Mouse (Mus musculus): ENCODE data around the gene Park7.
A peak's percentile ranks its signal among the peaks of the same experiment; 100 is the strongest.

Park7 gene

DNA sequence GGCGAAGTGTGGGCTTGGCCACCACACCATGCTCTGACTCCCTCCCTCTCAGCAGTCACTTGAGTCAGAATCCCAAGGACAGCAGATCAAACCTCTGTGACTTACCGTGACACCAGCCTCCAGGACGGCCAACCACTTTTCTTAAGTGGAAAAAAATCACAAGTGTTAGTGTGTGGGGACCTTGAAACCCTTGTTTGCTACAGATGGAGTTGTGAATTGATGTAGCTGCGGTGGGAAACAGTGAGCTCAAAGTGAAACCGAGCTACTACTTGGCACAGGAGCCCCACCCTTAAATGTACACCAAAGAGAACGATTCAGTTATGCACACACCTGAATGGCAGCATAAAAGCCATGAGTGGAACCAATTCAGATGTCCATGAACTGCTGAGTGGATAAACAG, 10.7 kb upstream of the Park7 start:
- TF ChIP-seq GATA4 (IDR thresholded peaks at IDR 0.05; ENCODE audit: insufficient replicate concordance, low read length) = no peak

- TF ChIP-seq GATA4 (IDR thresholded peaks at IDR 0.05; ENCODE audit: insufficient replicate concordance, low read length) = no peak
These were observed 10.1 kb upstream of the Park7 start for GRCm38 (mm10) chr4:150924308-150924707.

DNA sequence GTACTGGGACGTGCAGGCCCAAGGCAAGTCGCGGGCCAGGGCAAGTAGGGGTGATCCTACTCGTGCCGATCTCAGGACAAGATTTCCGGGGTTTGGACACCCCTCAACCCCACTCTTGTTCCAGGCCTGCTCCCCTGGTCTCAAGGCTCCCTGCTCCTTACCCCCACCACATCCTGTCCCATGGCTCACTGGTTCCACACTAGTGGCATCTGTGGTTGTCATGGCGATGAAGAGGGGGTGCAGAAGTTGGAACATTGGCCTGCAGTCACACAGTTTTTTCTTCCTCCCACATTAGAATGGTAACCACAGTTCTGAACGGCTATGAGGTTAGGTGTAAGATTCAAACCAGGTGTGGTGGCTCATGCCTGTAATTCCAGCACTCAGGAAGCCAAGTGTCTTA, 7.0 kb upstream of the Park7 start:
- TF ChIP-seq GATA4 (IDR thresholded peaks at IDR 0.05; ENCODE audit: insufficient replicate concordance, low read length) = no peak

DNA sequence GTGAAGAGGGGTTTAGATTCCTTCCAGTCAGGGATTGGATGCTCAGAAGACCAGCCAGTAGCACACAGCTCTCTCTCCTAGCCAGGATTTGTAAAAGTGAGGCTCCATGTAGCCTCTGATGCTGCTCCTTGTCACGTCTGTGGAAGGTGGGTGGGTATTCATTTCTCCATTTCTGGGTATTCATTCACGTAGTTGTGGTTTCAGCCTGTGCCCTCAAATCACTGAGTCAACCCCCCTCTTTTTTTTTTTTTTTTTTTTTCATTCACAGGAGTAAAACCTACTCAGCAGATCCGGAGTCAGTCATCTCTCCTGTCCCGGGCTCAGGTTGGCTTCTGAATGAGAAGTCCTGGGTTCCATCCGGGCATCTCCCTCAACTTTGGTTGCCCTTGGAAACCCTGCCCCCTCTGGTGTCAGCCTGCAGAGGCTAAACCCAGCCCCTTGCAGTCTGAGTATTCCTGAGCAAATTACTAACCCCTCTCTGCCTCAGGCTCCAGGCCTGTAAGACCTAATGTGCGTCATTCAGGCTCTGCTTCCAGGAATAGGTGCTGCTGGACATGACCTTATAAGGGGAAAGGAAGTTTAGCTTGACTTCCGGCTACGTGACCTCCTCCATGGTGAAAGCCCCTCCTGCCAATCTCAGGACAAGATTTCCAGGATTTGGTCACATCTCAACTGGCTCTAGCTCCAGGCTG, 3.2 kb upstream of the Park7 start:
- no peak for TF ChIP-seq GATA4 (IDR thresholded peaks at IDR 0.05; ENCODE audit: insufficient replicate concordance, low read length)

DNA sequence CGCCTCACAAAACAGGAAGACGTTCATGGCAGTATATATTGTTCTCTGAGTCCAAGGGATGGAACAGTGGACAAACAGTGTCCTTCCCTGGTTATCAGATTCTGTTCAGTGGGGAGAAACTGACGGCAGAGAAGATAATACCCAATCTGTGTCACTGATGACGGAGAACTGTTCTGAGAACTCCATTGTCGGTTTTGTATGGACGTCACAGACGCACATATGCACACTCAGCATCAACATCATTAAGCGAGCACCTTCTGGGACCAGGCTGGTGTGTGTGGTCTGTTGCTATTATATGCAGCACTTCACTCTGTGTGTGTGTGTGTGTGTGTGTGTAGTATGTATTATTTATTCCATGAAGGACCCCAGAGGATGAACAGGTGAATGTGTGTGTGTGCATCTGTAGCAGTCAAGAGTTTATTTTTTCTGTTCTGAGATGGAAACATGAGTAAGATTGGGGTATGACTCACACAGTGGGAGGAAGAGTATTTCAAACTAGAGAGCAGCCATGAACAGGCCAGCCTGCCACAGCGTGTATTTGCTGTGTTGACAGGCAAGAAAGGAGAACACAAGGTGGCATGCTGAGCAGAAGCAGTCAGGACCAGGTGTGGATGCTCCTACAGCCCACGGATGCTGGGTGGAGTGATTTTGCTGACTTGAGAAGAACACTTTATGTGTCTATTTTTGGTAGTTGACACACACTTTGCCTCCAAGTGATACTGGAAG, 1.1 kb upstream of the Park7 start:
- TF ChIP-seq GATA4 (IDR thresholded peaks at IDR 0.05; ENCODE audit: insufficient replicate concordance, low read length) = no peak

GRCm38 (mm10) chr4:150913743-150914142, 494 bp downstream of the Park7 start:
- TF ChIP-seq GATA4 (IDR thresholded peaks at IDR 0.05; ENCODE audit: insufficient replicate concordance, low read length) = no peak

DNA sequence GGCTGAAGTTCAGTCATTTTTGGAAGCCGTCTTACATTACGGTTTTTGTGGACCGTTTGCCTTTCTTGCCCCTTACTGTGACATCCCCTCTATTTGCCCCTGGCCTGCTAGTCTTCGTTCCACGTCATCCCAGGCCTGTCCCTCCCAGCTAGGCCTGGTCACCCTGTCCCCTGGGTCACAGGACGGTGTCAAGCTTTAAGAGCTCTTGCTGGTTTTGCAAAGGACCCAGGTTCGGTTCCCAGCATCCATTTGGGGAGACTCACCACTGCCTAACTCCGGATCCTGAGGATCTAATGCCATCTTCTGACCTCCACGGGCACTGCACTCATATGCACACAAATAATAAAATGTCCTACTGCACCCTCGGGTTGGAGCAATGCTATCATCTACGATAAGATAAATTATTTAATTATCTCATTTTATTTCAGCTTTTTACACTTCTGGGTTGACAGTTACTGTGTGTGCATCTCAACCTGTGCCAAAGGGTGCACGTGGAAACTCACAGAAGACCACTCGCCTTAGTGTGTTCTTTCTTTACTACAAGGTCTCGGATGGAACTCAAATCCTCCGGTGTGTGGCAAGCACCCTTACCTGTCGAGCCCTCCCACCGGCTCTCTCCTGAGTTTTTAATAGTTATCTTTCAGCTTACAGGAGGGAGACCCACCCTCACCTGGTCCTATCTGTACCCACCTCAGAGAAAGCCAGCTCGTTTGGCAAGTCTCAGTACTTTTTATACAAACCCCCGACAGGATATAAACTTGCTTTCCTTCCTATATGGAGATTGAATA, 3.9 kb downstream of the Park7 start:
- TF ChIP-seq GATA4 (IDR thresholded peaks at IDR 0.05; ENCODE audit: insufficient replicate concordance, low read length) = no peak

- TF ChIP-seq GATA4 (IDR thresholded peaks at IDR 0.05; ENCODE audit: insufficient replicate concordance, low read length) = peak; percentile 18; the same call in 1 of the 2 replicates
These were observed 4.6 kb downstream of the Park7 start for GRCm38 (mm10) chr4:150909451-150910156.

DNA sequence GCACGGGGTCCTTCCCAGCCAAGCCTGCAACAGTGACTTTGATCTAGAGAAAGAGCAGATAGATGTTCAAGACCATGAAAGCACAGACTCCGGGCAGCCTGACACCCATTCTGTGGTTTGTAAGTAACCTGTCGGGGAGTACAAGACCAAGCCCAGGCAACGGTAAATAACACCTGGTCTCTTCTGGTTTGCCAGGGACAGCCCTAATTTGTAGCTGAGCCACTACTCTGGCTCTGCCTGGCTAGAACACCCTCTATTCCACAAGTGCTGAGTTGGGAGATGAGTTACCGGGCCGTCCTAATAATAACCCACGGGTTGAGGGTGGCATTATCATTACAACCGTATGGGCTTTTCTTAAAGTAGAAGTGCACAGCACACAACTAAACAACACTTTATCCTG, 7.1 kb downstream of the Park7 start:
- no peak for TF ChIP-seq GATA4 (IDR thresholded peaks at IDR 0.05; ENCODE audit: insufficient replicate concordance, low read length)

- no peak for TF ChIP-seq GATA4 (IDR thresholded peaks at IDR 0.05; ENCODE audit: insufficient replicate concordance, low read length)
These were observed 11.0 kb downstream of the Park7 start for GRCm38 (mm10) chr4:150903091-150903742.

- no peak for TF ChIP-seq GATA4 (IDR thresholded peaks at IDR 0.05; ENCODE audit: insufficient replicate concordance, low read length)
These were observed 12.2 kb downstream of the Park7 start for GRCm38 (mm10) chr4:150902062-150902461.

- no peak for TF ChIP-seq GATA4 (IDR thresholded peaks at IDR 0.05; ENCODE audit: insufficient replicate concordance, low read length)
These were observed 12.6 kb downstream of the Park7 start for GRCm38 (mm10) chr4:150901651-150902050.

- no peak for TF ChIP-seq GATA4 (IDR thresholded peaks at IDR 0.05; ENCODE audit: insufficient replicate concordance, low read length)
These were observed 13.8 kb downstream of the Park7 start for GRCm38 (mm10) chr4:150900486-150900885.

- TF ChIP-seq GATA4 (IDR thresholded peaks at IDR 0.05; ENCODE audit: insufficient replicate concordance, low read length) = no peak
These were observed 15.4 kb downstream of the Park7 start for GRCm38 (mm10) chr4:150898716-150899365.

All from liver, adult (tissue).